Mouse (Mus musculus) intestine, postnatal 0 days (tissue): ENCODE measurements around the gene Gm10491. TPM values are rescaled to one million over a fixed set of nuclear protein-coding genes. Genes with fewer than 3 reads are reported as not detected.

Source experiments
- ATAC-seq: fragments of 200-750 bp; cut with Nextera tagmentation; 2 replicates; pipeline ENCODE4 v1.8.0; 2017; ENCODE audit warnings: mild to moderate bottlenecking, moderate TSS enrichment, moderate library complexity
- H3K27ac ChIP-seq: fragments of 300-500 bp; sonication (generic); 2 replicates; pipeline ENCODE4 v1.5.1; 2014; ENCODE audit warnings: mild to moderate bottlenecking, low read depth, low read length, moderate library complexity
- H3K27me3 ChIP-seq: fragments of 300-500 bp; sonication (generic); replicated peaks from 2 replicates; pipeline ENCODE4 v1.6.1; 2014; ENCODE audit warnings: low read length, mixed read lengths; ENCODE audit not compliant: control insufficient read depth, insufficient read depth
- H3K36me3 ChIP-seq: fragments of 300-500 bp; sonication (generic); 2 replicates; pipeline ENCODE4 v1.6.1; 2014; ENCODE audit warnings: mild to moderate bottlenecking, moderate library complexity; ENCODE audit not compliant: control insufficient read depth, insufficient read depth
- H3K4me1 ChIP-seq: fragments of 300-500 bp; sonication (generic); replicated peaks from 2 replicates; pipeline ENCODE4 v1.6.1; 2014; ENCODE audit warnings: antibody characterized with exemption, low read length, mixed read lengths; ENCODE audit not compliant: control insufficient read depth, insufficient read depth
- H3K4me2 ChIP-seq: fragments of 300-500 bp; sonication (generic); replicated peaks from 2 replicates; pipeline ENCODE4 v1.6.1; 2014; ENCODE audit warnings: low read depth, mild to moderate bottlenecking, moderate library complexity
- H3K4me3 ChIP-seq: fragments of 300-500 bp; sonication (generic); 2 replicates; pipeline ENCODE4 v1.5.1; 2014; ENCODE audit warnings: low read depth, low read length
- H3K9ac ChIP-seq: fragments of 300-500 bp; sonication (generic); 2 replicates; pipeline ENCODE4 v1.6.1; 2014; ENCODE audit warnings: mild to moderate bottlenecking, low read depth, low read length
- H3K9me3 ChIP-seq: fragments of 300-500 bp; sonication (generic); 2 replicates; pipeline ENCODE4 v1.6.1; 2016; ENCODE audit warnings: mixed run types; ENCODE audit not compliant: control insufficient read depth
- CTCF ChIP-seq: sonication (generic); IDR thresholded peaks from 2 replicates; pipeline ENCODE4 v1.5.1; 2016; ENCODE audit warnings: low read depth, mild to moderate bottlenecking, control low read depth, antibody characterized with exemption, moderate library complexity
- whole genome bisulfite sequencing: fragments of 180-500 bp; shearing (Covaris S2); extraction: QIAGEN DNeasy Blood & Tissue Kit; methylation state at CpG from one replicate; pipeline ENCODE4 v1.1.7; 2014; 5-methylcytosine and 5-hydroxymethylcytosine counted together
- polyA plus RNA-seq: library from polyadenylated mRNA; unstranded; fragments of >200 nt; fragmentation: Nextera tagmentation; extraction: Ambion mirVana; gene quantifications from 2 replicates; pipeline ENCODE4 v1.2.1, GENCODE M21; 2015

Gene Gm10491
- polyA plus RNA-seq, 1 experiment from 2014 or later: not detected

DNA sequence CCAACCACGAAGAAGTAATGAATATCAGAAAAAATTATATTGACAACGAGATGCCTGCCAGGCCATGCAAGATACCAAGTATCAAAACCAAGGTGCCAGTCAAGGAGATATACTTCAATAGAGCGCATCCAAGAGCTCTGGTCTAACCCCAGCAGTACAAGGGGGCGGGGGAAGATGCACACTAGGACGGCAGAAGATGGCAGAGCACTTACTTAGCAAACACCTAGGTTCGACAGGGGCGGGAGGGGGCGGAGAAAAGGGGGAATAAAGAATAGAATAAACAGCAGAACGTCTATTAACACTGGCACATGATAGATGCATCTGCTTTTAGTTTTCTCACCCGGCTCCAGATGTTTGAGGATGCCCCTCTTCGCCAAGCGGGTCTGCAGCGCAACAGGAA, 9.4 kb downstream of the Gm10491 start:
- Histone ChIP-seq H3K27ac (0 out of 2 replicates have a peak overlapping the region, but pooled peaks have one; percentile 21), H3K9ac (peak overlapping the region; percentile 26; the same call in 1 of the 2 replicates), H3K4me3 (peak overlapping the region; percentile 56), H3K4me2 (peak overlapping the region; percentile 62), H3K36me3 (peaks cover 8% of the 10 kb centered on the region), H3K27me3 (no peaks in the 10 kb centered on the region), H3K9me3 (no peaks in the 10 kb centered on the region), H3K4me1 (no peaks in the 10 kb centered on the region)
- 24% methylated on average over 13 of the region's 13 CpGs for WGBS
- TF ChIP-seq CTCF: no peak
- ATAC-seq: no peak

DNA sequence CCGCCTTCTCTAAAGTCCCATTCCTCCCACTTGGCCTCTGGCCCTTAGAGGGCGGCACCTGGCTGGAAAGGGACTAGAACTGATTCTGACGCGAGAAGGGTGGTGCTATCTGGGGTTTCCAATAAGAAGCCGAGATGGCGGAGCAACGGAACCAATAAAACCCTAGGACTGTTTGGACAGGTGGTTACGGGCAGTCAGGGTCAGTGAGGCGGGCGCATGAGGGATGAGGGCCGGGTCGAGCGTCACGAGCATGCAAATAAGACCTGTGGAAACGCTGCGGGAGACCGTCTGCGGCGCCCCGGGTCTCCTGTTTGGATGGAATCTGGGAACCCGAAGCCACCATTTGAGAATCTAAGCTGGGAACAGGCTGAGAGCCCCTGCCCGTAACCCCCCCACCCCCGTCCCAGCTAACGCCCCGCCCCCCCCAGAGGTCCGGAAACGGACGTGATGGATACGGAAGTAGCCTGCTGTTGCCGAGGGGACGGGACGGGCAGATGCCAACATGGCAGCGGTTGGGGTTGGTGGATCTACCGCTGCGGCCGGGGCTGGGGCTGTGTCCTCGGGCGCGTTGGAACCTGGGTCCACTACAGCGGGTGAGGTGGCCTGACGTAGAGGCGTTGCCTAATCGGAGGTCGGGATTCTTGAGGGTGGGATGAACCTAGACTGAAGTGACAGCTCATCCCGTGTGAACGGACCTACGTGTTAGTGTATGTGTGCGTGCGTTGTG, 23.6 kb downstream of the Gm10491 start, which contains the start of gene Slc35a2:
Gene Slc35a2 (plus strand): TSS at position 188 of the 727 bp plus-strand sequence.
- WGBS: 14% methylated on average over 49 of the region's 49 CpGs
- Histone ChIP-seq H3K4me2 (peak within 1 kb of the TSS; percentile 63), H3K4me1 (no peaks in the 10 kb centered on the region), H3K9ac (peak within 1 kb of the TSS; percentile 34), H3K27me3 (no peaks in the 10 kb centered on the region), H3K36me3 (no peaks in the 10 kb centered on the region), H3K27ac (peak within 1 kb of the TSS; percentile 68), H3K4me3 (peak within 1 kb of the TSS; percentile 56), H3K9me3 (no peaks in the 10 kb centered on the region)
- TF ChIP-seq CTCF: peak; percentile 52
- peak; percentile 94 for ATAC-seq

DNA sequence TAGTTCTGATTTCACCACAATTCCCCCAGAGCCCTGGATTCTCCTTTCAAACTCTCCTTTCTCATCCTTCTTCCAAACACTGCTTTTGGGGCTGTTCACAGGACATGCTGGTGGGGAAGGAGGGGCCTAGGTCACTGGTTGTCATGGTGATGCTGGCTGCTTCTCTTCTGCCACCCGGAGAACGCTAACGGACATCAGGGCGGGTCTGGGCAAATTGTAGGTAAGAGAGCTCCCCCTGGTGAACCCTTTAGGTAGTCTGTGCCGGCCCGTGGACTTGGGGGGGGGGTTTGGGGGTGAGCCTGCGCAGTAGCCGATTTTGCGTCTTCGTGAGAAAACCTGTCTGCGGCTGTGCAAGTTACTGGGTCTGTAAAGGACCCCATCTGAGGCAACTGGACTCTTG, 27.8 kb downstream of the Gm10491 start:
- ATAC-seq: no peak

DNA sequence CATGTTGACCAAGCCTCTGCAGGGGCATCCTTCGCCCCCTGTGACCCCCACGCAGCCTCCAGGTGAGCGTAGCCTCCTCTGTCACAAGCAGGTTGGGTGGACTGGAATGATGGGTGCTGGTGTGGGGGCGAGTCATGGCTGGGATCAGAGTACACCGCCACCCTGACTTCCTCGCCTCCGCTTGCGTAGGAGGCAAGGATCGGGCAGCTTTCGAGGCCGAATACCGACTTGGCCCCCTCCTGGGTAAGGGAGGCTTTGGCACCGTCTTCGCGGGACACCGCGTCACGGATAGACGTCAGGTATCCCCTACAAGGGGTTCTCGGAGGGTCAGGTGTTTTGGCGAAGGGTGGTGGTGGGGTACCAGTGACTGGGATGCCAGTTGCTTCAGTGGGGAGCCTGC, 29.1 kb downstream of the Gm10491 start:
- H3K4me2 ChIP-seq: peak overlapping the region; percentile 77
- peak; percentile 20 for ATAC-seq
- no peaks in the 10 kb centered on the region for H3K4me1 ChIP-seq
- H3K9ac ChIP-seq: peak overlapping the region; percentile 34; the same call in 1 of the 2 replicates
- no peaks in the 10 kb centered on the region for H3K9me3 ChIP-seq
- H3K4me3 ChIP-seq: peak overlapping the region; percentile 46
- TF ChIP-seq CTCF: no peak
- H3K27me3 ChIP-seq: no peaks in the 10 kb centered on the region
- no peak overlapping the region for H3K27ac ChIP-seq
- 17% methylated on average over 21 of the region's 21 CpGs for WGBS
- peaks cover 10% of the 10 kb centered on the region; the same call in 1 of the 2 replicates for H3K36me3 ChIP-seq

More for the DNA sequence above, 27.8 kb downstream of the Gm10491 start:
- WGBS: 23% methylated on average over 11 of the region's 11 CpGs
- Histone ChIP-seq H3K9me3 (no peaks in the 10 kb centered on the region), H3K27ac (no peak overlapping the region), H3K4me1 (no peaks in the 10 kb centered on the region), H3K4me2 (peak overlapping the region; percentile 77), H3K9ac (no peak overlapping the region), H3K27me3 (no peaks in the 10 kb centered on the region), H3K36me3 (no peaks in the 10 kb centered on the region), H3K4me3 (no peak overlapping the region)
- TF ChIP-seq CTCF: peak; percentile 74

DNA sequence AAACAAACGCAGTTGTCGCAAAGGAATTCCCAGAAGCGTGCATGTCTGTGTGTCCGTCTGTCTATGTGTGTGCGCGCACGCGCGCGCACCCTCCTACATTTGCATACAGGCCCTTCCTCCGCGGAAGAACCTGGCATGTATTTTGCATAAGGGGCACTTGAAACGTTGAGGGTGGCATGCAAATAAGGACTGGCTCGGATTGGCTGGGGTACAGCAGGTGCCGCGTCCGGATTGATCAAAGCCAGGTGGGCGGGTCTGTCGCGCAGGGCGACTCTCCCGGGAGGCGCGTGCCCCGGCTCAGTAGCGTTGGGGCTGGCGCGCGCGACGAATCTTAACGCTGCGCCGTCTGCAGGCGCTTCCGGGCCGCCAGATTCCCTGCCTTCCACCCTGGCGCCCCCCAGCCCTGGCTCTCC, 29.6 kb downstream of the Gm10491 start, which contains the start of gene Pim2:
Gene Pim2 (plus strand): TSS at position 256 of the 413 bp plus-strand sequence.
- Histone ChIP-seq H3K4me2 (peak within 1 kb of the TSS; percentile 77), H3K27ac (no peak within 1 kb of the TSS), H3K36me3 (peaks cover 10% of the 10 kb centered on the region; the same call in 1 of the 2 replicates), H3K9ac (peak within 1 kb of the TSS; percentile 34; the same call in 1 of the 2 replicates), H3K4me3 (peak within 1 kb of the TSS; percentile 46), H3K27me3 (no peaks in the 10 kb centered on the region), H3K9me3 (no peaks in the 10 kb centered on the region), H3K4me1 (no peaks in the 10 kb centered on the region)
- WGBS: 19% methylated on average over 35 of the region's 38 CpGs
- TF ChIP-seq CTCF: peak; percentile 29
- peak; percentile 97 for ATAC-seq

DNA sequence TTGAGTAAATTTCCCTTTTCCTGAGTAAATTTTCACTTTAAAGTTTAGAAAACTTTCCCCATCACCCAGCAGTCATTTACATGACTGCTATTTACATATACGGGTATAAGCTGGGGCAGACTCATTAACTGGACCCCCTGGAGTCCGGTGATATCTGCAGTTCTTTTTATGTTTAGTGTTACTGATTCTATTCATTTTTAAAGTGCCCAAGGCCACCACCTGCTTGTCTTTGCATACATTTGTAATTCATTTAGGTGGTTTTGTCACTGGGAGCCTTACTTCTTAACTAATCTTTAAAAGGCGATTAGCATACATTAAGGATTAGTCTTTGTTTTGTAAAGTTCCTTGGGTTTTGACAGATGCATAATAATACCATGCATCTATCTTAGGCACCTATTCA, 37.8 kb downstream of the Gm10491 start:
- no peaks in the 10 kb centered on the region for H3K9me3 ChIP-seq
- H3K36me3 ChIP-seq: peaks cover 15% of the 10 kb centered on the region; the same call in 1 of the 2 replicates
- no peak for TF ChIP-seq CTCF
- ATAC-seq: no peak
- no peak overlapping the region for H3K4me3 ChIP-seq
- no peaks in the 10 kb centered on the region for H3K4me1 ChIP-seq
- no peak overlapping the region for H3K4me2 ChIP-seq
- 40% methylated on average over 3 of the region's 3 CpGs for WGBS
- H3K27ac ChIP-seq: no peak overlapping the region
- H3K9ac ChIP-seq: no peak overlapping the region
- H3K27me3 ChIP-seq: no peaks in the 10 kb centered on the region
